Mouse (Mus musculus): ENCODE data around the gene Tmprss11a. TPM values are rescaled to one million over a fixed set of nuclear protein-coding genes. Genes with fewer than 3 reads are reported as not detected.

Tmprss11a gene
- total and polyA plus RNA-seq, 3 experiments: not detected

- Histone ChIP-seq H3K27me3 (replicated peaks) (no peaks in the 10 kb centered on the region), H3K4me1 (ENCODE audit: control insufficient read depth in 1 of 2, insufficient read depth in 2 of 2) (no peaks in the 10 kb centered on the region), H3K79me2 (replicated peaks; ENCODE audit: control insufficient read depth, extremely low read depth, insufficient read depth, poor library complexity, severe bottlenecking) (no peaks in the 10 kb centered on the region), H3K4me2 (ENCODE audit: insufficient read depth, low read depth, poor library complexity, severe bottlenecking) (no peak overlapping the region), H3K9ac (ENCODE audit: insufficient read depth, low read depth) (no peak overlapping the region), H3K9me3 (replicated peaks; ENCODE audit: low read length) (no peaks in the 10 kb centered on the region), H3K4me3 (replicated peaks in 1 of 3; ENCODE audit: low read depth in 2 of 3, low read length in 2 of 3, poor library complexity in 1 of 3) (no peak overlapping the region), H3K36me3 (replicated peaks in 1 of 2; ENCODE audit: control insufficient read depth in 1 of 2, insufficient read depth in 1 of 2, low read length in 1 of 2) (no peaks in the 10 kb centered on the region), H3K27ac (ENCODE audit: insufficient read depth, low read depth) (no peak overlapping the region)
- in situ Hi-C loops (cut with MboI; ENCODE audit: low pct_ligation_motif_present, low pct_unique_long_range_greater_than_20kb, low sequenced_read_pairs): loop anchor here (25.0 kb wide), 2 partner anchors 155 to 280 kb away; partner anchors contain the start of gene Tmprss11f
- no peak for TF ChIP-seq CTCF (conservative IDR thresholded peaks at IDR 0.05 in 1 of 2, IDR thresholded peaks at IDR 0.05 in 1 of 2; ENCODE audit: low read depth in 2 of 2, low read length in 2 of 2)
- TF ChIP-seq MAZ (IDR thresholded peaks at IDR 0.05; ENCODE audit: low read depth, low read length): no peak
- TF ChIP-seq ZKSCAN1 (IDR thresholded peaks at IDR 0.05; ENCODE audit: borderline replicate concordance, low read depth, low read length): no peak
- no peak for TF ChIP-seq E2F4 (IDR thresholded peaks at IDR 0.05; ENCODE audit: insufficient replicate concordance, low read depth, low read length)
- no peak for TF ChIP-seq RCOR1 (conservative IDR thresholded peaks at IDR 0.05; ENCODE audit: low read depth, low read length)
- TF ChIP-seq NELFE (IDR thresholded peaks at IDR 0.05; ENCODE audit: low read depth, low read length): no peak
- no peak for TF ChIP-seq JUN (IDR thresholded peaks at IDR 0.05; ENCODE audit: insufficient read depth, low read depth, low read length)
- TF ChIP-seq MAFK (IDR thresholded peaks at IDR 0.05; ENCODE audit: insufficient replicate concordance, low read length): no peak
- TF ChIP-seq MAX (IDR thresholded peaks at IDR 0.05; ENCODE audit: low read length): no peak
- dilution Hi-C loops (cut with MboI; ENCODE audit: extremely low pct_ligation_motif_present, extremely low pct_unique_long_range_greater_than_20kb, low sequenced_read_pairs): no loop called here
- no peak for DNase-seq (ENCODE audit: extremely low read depth)
Observed at GRCm38 (mm10) chr5:86482031-86482430, 13.2 kb upstream of the Tmprss11a start.

DNA sequence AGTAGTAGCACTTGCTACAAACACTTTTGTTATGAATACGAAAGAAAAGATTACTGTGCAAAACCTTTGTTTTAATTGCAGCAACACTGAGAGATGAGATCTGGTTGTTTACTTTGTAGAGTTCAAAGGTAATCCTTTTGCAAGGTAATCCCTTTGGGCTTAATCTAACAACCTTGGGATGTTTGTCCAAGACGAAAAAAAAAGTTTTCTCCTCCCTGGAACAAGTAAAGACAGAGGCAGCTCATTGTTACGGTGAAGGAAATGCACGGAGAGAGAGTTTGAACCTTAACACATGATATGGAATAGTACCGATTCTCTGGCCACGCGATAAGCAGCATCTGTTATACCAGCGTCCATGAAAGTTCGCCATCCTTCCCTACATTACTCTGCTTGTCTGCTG, 5.1 kb upstream of the Tmprss11a start:
- Histone ChIP-seq H3K4me1 (ENCODE audit: control insufficient read depth in 1 of 2, insufficient read depth in 2 of 2) (peaks cover 0 to 3% of the 10 kb centered on the region in 2 experiments; a peak in 1 of 4 replicates), H3K27ac (ENCODE audit: insufficient read depth, low read depth) (no peak overlapping the region), H3K4me3 (replicated peaks in 1 of 3; ENCODE audit: low read depth in 2 of 3, low read length in 2 of 3, poor library complexity in 1 of 3) (no peak overlapping the region), H3K4me2 (ENCODE audit: insufficient read depth, low read depth, poor library complexity, severe bottlenecking) (no peak overlapping the region), H3K9ac (ENCODE audit: insufficient read depth, low read depth) (no peak overlapping the region), H3K79me2 (replicated peaks; ENCODE audit: control insufficient read depth, extremely low read depth, insufficient read depth, poor library complexity, severe bottlenecking) (no peaks in the 10 kb centered on the region), H3K36me3 (replicated peaks in 1 of 2; ENCODE audit: control insufficient read depth in 1 of 2, insufficient read depth in 1 of 2, low read length in 1 of 2) (no peaks in the 10 kb centered on the region), H3K9me3 (replicated peaks; ENCODE audit: low read length) (no peaks in the 10 kb centered on the region), H3K27me3 (replicated peaks) (no peaks in the 10 kb centered on the region)
- dilution Hi-C loops (cut with MboI; ENCODE audit: extremely low pct_ligation_motif_present, extremely low pct_unique_long_range_greater_than_20kb, low sequenced_read_pairs) (no loop called here), in situ Hi-C loops (cut with MboI; ENCODE audit: low pct_ligation_motif_present, low pct_unique_long_range_greater_than_20kb, low sequenced_read_pairs) (no loop called here)
- TF ChIP-seq NRF1 (IDR thresholded peaks at IDR 0.05; ENCODE audit: low read depth, low read length): no peak
- TF ChIP-seq MAX (IDR thresholded peaks at IDR 0.05; ENCODE audit: low read length): no peak
- TF ChIP-seq ZKSCAN1 (IDR thresholded peaks at IDR 0.05; ENCODE audit: borderline replicate concordance, low read depth, low read length): no peak
- no peak for TF ChIP-seq GABPA (IDR thresholded peaks at IDR 0.05; ENCODE audit: insufficient replicate concordance, low read depth, low read length)
- no peak for TF ChIP-seq MAFK (IDR thresholded peaks at IDR 0.05; ENCODE audit: insufficient replicate concordance, low read length)
- no peak for TF ChIP-seq UBTF (IDR thresholded peaks at IDR 0.05; ENCODE audit: low read depth, low read length)
- no peak for TF ChIP-seq TCF12 (IDR thresholded peaks at IDR 0.05; ENCODE audit: low read depth, low read length)
- TF ChIP-seq CTCF (conservative IDR thresholded peaks at IDR 0.05 in 1 of 2, IDR thresholded peaks at IDR 0.05 in 1 of 2; ENCODE audit: low read depth in 2 of 2, low read length in 2 of 2): no peak
- no peak for TF ChIP-seq POLR2A (IDR thresholded peaks at IDR 0.05; ENCODE audit: low read depth, low read length)
- no peak for TF ChIP-seq JUN (IDR thresholded peaks at IDR 0.05; ENCODE audit: insufficient read depth, low read depth, low read length)
- DNase-seq (ENCODE audit: extremely low read depth): no peak
